Mouse (Mus musculus) bone marrow, adult 2 months (tissue): ENCODE measurements around the gene Fads1.

Experiments
- CTCF ChIP-seq: fragments of 200-500 bp; IDR thresholded peaks from 2 replicates; pipeline ENCODE4 v1.5.1; 2011; ENCODE audit warnings: low read length, control low read depth; ENCODE audit not compliant: control insufficient read depth, insufficient read depth
- POLR2A ChIP-seq: fragments of 200-500 bp; IDR thresholded peaks from 2 replicates; pipeline ENCODE4 v1.6.1; 2011; ENCODE audit warnings: low read depth, mild to moderate bottlenecking, control low read depth, low read length, borderline replicate concordance; ENCODE audit not compliant: control insufficient read depth

- no peak for TF ChIP-seq POLR2A
- no peak for TF ChIP-seq CTCF
Observed at GRCm38 (mm10) chr19:10216101-10216500, 33.4 kb downstream of the Fads1 start.
